Mouse (Mus musculus): Measurements from ENCODE around the gene Bmi1. TPM values are rescaled to one million over a fixed set of nuclear protein-coding genes. Genes with fewer than 3 reads are reported as not detected.

Gene Bmi1
- polyA plus RNA-seq (2014; fragmentation: Nextera tagmentation; extraction: Ambion mirVana), result 43.8 and 49.9 TPM in 2 replicates

GRCm38 (mm10) chr2:18676936-18677491 is at the start of gene Bmi1:
TSS of gene Bmi1 (plus strand) at chr2:18677018.
- peak within 1 kb of the TSS; percentile 93 for H3K9ac ChIP-seq (replicated peaks; ENCODE audit: low read length)
- peak; percentile 70 for DNase-seq (ENCODE audit: low spot score)
- ATAC-seq (replicated peaks; ENCODE audit: insufficient number of reproducible peaks, low FRiP score, low TSS enrichment, low read depth), result peak; percentile 68
- H3K4me1 ChIP-seq (ENCODE audit: control insufficient read depth, insufficient read depth, low read length), result no peaks in the 10 kb centered on the region
- H3K4me2 ChIP-seq (ENCODE audit: low read depth, low read length), result peak within 1 kb of the TSS; percentile 83
- no peaks in the 10 kb centered on the region for H3K36me3 ChIP-seq (replicated peaks; ENCODE audit: control insufficient read depth, insufficient read depth, low read depth, low read length)
- WGBS, result under 1% methylated on average over 37 of the region's 77 CpGs
- peak within 1 kb of the TSS; percentile 85 for H3K27ac ChIP-seq (replicated peaks; ENCODE audit: low read depth, low read length)
- H3K4me3 ChIP-seq (ENCODE audit: low read depth, low read length), result peak within 1 kb of the TSS; percentile 81
- H3K9me3 ChIP-seq (replicated peaks; ENCODE audit: control insufficient read depth, low read length), result no peaks in the 10 kb centered on the region
- H3K27me3 ChIP-seq (ENCODE audit: control insufficient read depth, insufficient read depth, low read length), result peaks cover 8% of the 10 kb centered on the region

GRCm38 (mm10) chr2:18630547-18630946 is 46.3 kb upstream of the Bmi1 start:
- H3K27ac ChIP-seq (replicated peaks; ENCODE audit: low read depth, low read length), result no peak overlapping the region
- no peak overlapping the region for H3K9ac ChIP-seq (replicated peaks; ENCODE audit: low read length)
- no peak for DNase-seq (ENCODE audit: low spot score)
- 74% methylated on average over 5 of the region's 5 CpGs for WGBS
- no peaks in the 10 kb centered on the region for H3K4me1 ChIP-seq (ENCODE audit: control insufficient read depth, insufficient read depth, low read length)
- no peaks in the 10 kb centered on the region for H3K36me3 ChIP-seq (replicated peaks; ENCODE audit: control insufficient read depth, insufficient read depth, low read depth, low read length)
- no peaks in the 10 kb centered on the region for H3K9me3 ChIP-seq (replicated peaks; ENCODE audit: control insufficient read depth, low read length)
- no peaks in the 10 kb centered on the region for H3K27me3 ChIP-seq (ENCODE audit: control insufficient read depth, insufficient read depth, low read length)
- H3K4me2 ChIP-seq (ENCODE audit: low read depth, low read length), result no peak overlapping the region
- no peak for ATAC-seq (replicated peaks; ENCODE audit: insufficient number of reproducible peaks, low FRiP score, low TSS enrichment, low read depth)
- H3K4me3 ChIP-seq (ENCODE audit: low read depth, low read length), result no peak overlapping the region

- ATAC-seq (replicated peaks; ENCODE audit: insufficient number of reproducible peaks, low FRiP score, low TSS enrichment, low read depth) (no peak), DNase-seq (ENCODE audit: low spot score) (no peak)
- Histone ChIP-seq H3K36me3 (replicated peaks; ENCODE audit: control insufficient read depth, insufficient read depth, low read depth, low read length) (no peaks in the 10 kb centered on the region), H3K27me3 (ENCODE audit: control insufficient read depth, insufficient read depth, low read length) (no peaks in the 10 kb centered on the region), H3K27ac (replicated peaks; ENCODE audit: low read depth, low read length) (no peak overlapping the region), H3K4me2 (ENCODE audit: low read depth, low read length) (no peak overlapping the region), H3K9me3 (replicated peaks; ENCODE audit: control insufficient read depth, low read length) (no peaks in the 10 kb centered on the region), H3K4me3 (ENCODE audit: low read depth, low read length) (no peak overlapping the region), H3K9ac (replicated peaks; ENCODE audit: low read length) (no peak overlapping the region), H3K4me1 (ENCODE audit: control insufficient read depth, insufficient read depth, low read length) (no peaks in the 10 kb centered on the region)
- 91% methylated on average over 8 of the region's 8 CpGs for WGBS
Measured at GRCm38 (mm10) chr2:18635052-18635451, 41.8 kb upstream of the Bmi1 start.

GRCm38 (mm10) chr2:18648563-18648962 is 28.3 kb upstream of the Bmi1 start:
- WGBS, result 67% methylated on average over 4 of the region's 4 CpGs
- DNase-seq (ENCODE audit: low spot score), result no peak

GRCm38 (mm10) chr2:18654821-18655220 is 22.0 kb upstream of the Bmi1 start:
- ATAC-seq (replicated peaks; ENCODE audit: insufficient number of reproducible peaks, low FRiP score, low TSS enrichment, low read depth), result no peak
- no peaks in the 10 kb centered on the region for H3K36me3 ChIP-seq (replicated peaks; ENCODE audit: control insufficient read depth, insufficient read depth, low read depth, low read length)
- no peak overlapping the region for H3K4me2 ChIP-seq (ENCODE audit: low read depth, low read length)
- H3K9me3 ChIP-seq (replicated peaks; ENCODE audit: control insufficient read depth, low read length), result no peaks in the 10 kb centered on the region
- no peak overlapping the region for H3K4me3 ChIP-seq (ENCODE audit: low read depth, low read length)
- DNase-seq (ENCODE audit: low spot score), result no peak
- no peak overlapping the region for H3K27ac ChIP-seq (replicated peaks; ENCODE audit: low read depth, low read length)
- H3K27me3 ChIP-seq (ENCODE audit: control insufficient read depth, insufficient read depth, low read length), result no peaks in the 10 kb centered on the region
- WGBS, result 80% methylated on average over 5 of the region's 5 CpGs
- H3K4me1 ChIP-seq (ENCODE audit: control insufficient read depth, insufficient read depth, low read length), result no peaks in the 10 kb centered on the region
- no peak overlapping the region for H3K9ac ChIP-seq (replicated peaks; ENCODE audit: low read length)

More at GRCm38 (mm10) chr2:18648563-18648962, 28.3 kb upstream of the Bmi1 start:
- H3K4me2 ChIP-seq (ENCODE audit: low read depth, low read length), result no peak overlapping the region
- H3K9ac ChIP-seq (replicated peaks; ENCODE audit: low read length), result no peak overlapping the region
- H3K9me3 ChIP-seq (replicated peaks; ENCODE audit: control insufficient read depth, low read length), result no peaks in the 10 kb centered on the region
- no peaks in the 10 kb centered on the region for H3K27me3 ChIP-seq (ENCODE audit: control insufficient read depth, insufficient read depth, low read length)
- H3K4me3 ChIP-seq (ENCODE audit: low read depth, low read length), result no peak overlapping the region
- H3K4me1 ChIP-seq (ENCODE audit: control insufficient read depth, insufficient read depth, low read length), result no peaks in the 10 kb centered on the region
- no peak overlapping the region for H3K27ac ChIP-seq (replicated peaks; ENCODE audit: low read depth, low read length)
- no peaks in the 10 kb centered on the region for H3K36me3 ChIP-seq (replicated peaks; ENCODE audit: control insufficient read depth, insufficient read depth, low read depth, low read length)
- no peak for ATAC-seq (replicated peaks; ENCODE audit: insufficient number of reproducible peaks, low FRiP score, low TSS enrichment, low read depth)

GRCm38 (mm10) chr2:18664003-18664402 is 12.8 kb upstream of the Bmi1 start:
- no peak for ATAC-seq (replicated peaks; ENCODE audit: insufficient number of reproducible peaks, low FRiP score, low TSS enrichment, low read depth)
- Histone ChIP-seq H3K9me3 (replicated peaks; ENCODE audit: control insufficient read depth, low read length) (no peaks in the 10 kb centered on the region), H3K4me3 (ENCODE audit: low read depth, low read length) (no peak overlapping the region), H3K27ac (replicated peaks; ENCODE audit: low read depth, low read length) (no peak overlapping the region), H3K9ac (replicated peaks; ENCODE audit: low read length) (no peak overlapping the region), H3K36me3 (replicated peaks; ENCODE audit: control insufficient read depth, insufficient read depth, low read depth, low read length) (no peaks in the 10 kb centered on the region), H3K4me2 (ENCODE audit: low read depth, low read length) (no peak overlapping the region), H3K27me3 (ENCODE audit: control insufficient read depth, insufficient read depth, low read length) (no peaks in the 10 kb centered on the region), H3K4me1 (ENCODE audit: control insufficient read depth, insufficient read depth, low read length) (no peaks in the 10 kb centered on the region)
- DNase-seq (ENCODE audit: low spot score), result no peak
- WGBS, result 90% methylated on average over 3 of the region's 3 CpGs

- Histone ChIP-seq H3K9me3 (replicated peaks; ENCODE audit: control insufficient read depth, low read length) (no peaks in the 10 kb centered on the region), H3K27ac (replicated peaks; ENCODE audit: low read depth, low read length) (no peak overlapping the region), H3K4me2 (ENCODE audit: low read depth, low read length) (no peak overlapping the region), H3K4me3 (ENCODE audit: low read depth, low read length) (no peak overlapping the region), H3K4me1 (ENCODE audit: control insufficient read depth, insufficient read depth, low read length) (no peaks in the 10 kb centered on the region), H3K9ac (replicated peaks; ENCODE audit: low read length) (no peak overlapping the region), H3K27me3 (ENCODE audit: control insufficient read depth, insufficient read depth, low read length) (no peaks in the 10 kb centered on the region), H3K36me3 (replicated peaks; ENCODE audit: control insufficient read depth, insufficient read depth, low read depth, low read length) (no peaks in the 10 kb centered on the region)
- ATAC-seq (replicated peaks; ENCODE audit: insufficient number of reproducible peaks, low FRiP score, low TSS enrichment, low read depth), result no peak
- WGBS, result 10% methylated on average over 6 of the region's 6 CpGs
- no peak for DNase-seq (ENCODE audit: low spot score)
Measured at GRCm38 (mm10) chr2:18671041-18671440, 5.8 kb upstream of the Bmi1 start.

GRCm38 (mm10) chr2:18672133-18672765 is 4.6 kb upstream of the Bmi1 start, which contains the start of gene Commd3:
TSS of gene Commd3 (plus strand) at chr2:18672384.
- H3K4me1 ChIP-seq (ENCODE audit: control insufficient read depth, insufficient read depth, low read length), result no peaks in the 10 kb centered on the region
- peak within 1 kb of the TSS; percentile 99 for H3K9ac ChIP-seq (replicated peaks; ENCODE audit: low read length)
- peak; percentile 91 for DNase-seq (ENCODE audit: low spot score)
- H3K27me3 ChIP-seq (ENCODE audit: control insufficient read depth, insufficient read depth, low read length), result no peaks in the 10 kb centered on the region
- WGBS, result under 1% methylated on average over 63 of the region's 91 CpGs
- H3K4me3 ChIP-seq (ENCODE audit: low read depth, low read length), result peak within 1 kb of the TSS; percentile 84
- no peaks in the 10 kb centered on the region for H3K9me3 ChIP-seq (replicated peaks; ENCODE audit: control insufficient read depth, low read length)
- H3K4me2 ChIP-seq (ENCODE audit: low read depth, low read length), result peak within 1 kb of the TSS; percentile 88
- peak; percentile 91 for ATAC-seq (replicated peaks; ENCODE audit: insufficient number of reproducible peaks, low FRiP score, low TSS enrichment, low read depth)
- no peaks in the 10 kb centered on the region for H3K36me3 ChIP-seq (replicated peaks; ENCODE audit: control insufficient read depth, insufficient read depth, low read depth, low read length)
- H3K27ac ChIP-seq (replicated peaks; ENCODE audit: low read depth, low read length), result peak within 1 kb of the TSS; percentile 98

Measured in embryonic facial prominence, embryonic 11.5 days (tissue).